Mouse (Mus musculus) brain, embryonic 14.5 days (tissue): ENCODE data around the gene Os9.

Source experiments
- CTCF ChIP-seq: fragments of 200-500 bp; IDR thresholded peaks from 2 replicates; pipeline ENCODE4 v1.5.1; 2012; ENCODE audit warnings: inconsistent platforms, mild to moderate bottlenecking, moderate library complexity, borderline replicate concordance; ENCODE audit not compliant: insufficient read depth, insufficient read length; ENCODE audit errors: extremely low read depth
- POLR2A ChIP-seq: fragments of 200-500 bp; IDR thresholded peaks from 2 replicates; pipeline ENCODE4 v1.6.1; 2012; ENCODE audit warnings: mild to moderate bottlenecking, inconsistent platforms, borderline replicate concordance; ENCODE audit not compliant: poor library complexity, insufficient read depth, insufficient read length, severe bottlenecking; ENCODE audit errors: extremely low read depth

GRCm38 (mm10) chr10:127114408-127114807, 6.5 kb downstream of the Os9 start:
- no peak for TF ChIP-seq CTCF
- TF ChIP-seq POLR2A, result no peak
